Mouse (Mus musculus): ENCODE results near the gene Gm19668.
"Not testable (repeated sequence)": the region's sequence is repeated elsewhere in the genome, so short reads cannot be mapped to it uniquely, and the experiment has no call there.

The Gm19668 gene

GRCm38 (mm10) chr10:77769727-77770126 lies 29.2 kb downstream of the Gm19668 start:
- no peak for DNase-seq

GRCm38 (mm10) chr10:77759582-77759981 lies 39.4 kb downstream of the Gm19668 start, which contains the start of gene Gm3233:
Gene Gm3233, minus strand, starts transcription at chr10:77759682.
- DNase-seq = not testable (repeated sequence)

GRCm38 (mm10) chr10:77753448-77753847 lies 45.5 kb downstream of the Gm19668 start:
- DNase-seq = no peak

DNA sequence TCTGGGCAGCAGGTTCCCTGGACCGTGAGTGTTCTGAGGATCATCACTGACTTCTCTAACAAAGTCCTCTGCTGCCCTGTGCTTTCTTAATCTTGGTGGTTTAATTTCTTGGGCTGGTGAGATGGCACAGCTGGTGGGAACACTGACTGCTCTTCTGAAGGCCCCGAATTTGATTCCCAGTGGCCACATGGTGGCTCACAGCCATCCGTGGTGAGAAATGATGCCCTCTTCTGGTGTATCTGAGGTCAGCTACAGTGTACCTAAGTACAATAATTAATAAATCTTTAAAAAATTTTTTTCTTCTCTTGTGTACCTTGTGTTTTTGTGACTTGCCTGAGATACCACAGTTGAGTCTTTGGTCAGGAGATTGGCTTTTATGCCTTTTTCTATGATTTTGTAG lies 46.6 kb downstream of the Gm19668 start:
- DNase-seq = not testable (repeated sequence)

DNA sequence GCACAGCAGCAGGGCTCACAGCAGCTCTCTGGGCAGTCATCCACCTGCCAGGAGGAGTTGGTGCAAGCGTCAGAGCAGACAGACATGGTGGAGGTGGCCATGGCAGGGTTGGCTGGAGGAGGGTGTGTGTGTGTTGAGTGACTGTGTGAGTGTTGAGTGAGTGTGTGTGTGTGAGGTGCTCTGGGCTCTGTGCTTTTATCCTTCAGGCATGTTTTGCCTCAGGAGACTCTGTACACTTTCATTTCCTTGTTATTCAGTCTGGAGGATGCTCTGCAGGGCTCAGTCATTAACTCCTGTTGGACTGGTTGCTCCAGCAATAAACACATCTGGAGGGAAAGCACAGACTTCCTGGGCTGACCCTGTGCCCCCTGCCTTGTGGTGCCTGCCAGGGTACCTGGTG lies 47.7 kb downstream of the Gm19668 start, which contains the start of gene Gm9736:
Gene Gm9736 (minus strand): TSS at position 101 of the 400 bp plus-strand sequence.
- not testable (repeated sequence) for DNase-seq

DNA sequence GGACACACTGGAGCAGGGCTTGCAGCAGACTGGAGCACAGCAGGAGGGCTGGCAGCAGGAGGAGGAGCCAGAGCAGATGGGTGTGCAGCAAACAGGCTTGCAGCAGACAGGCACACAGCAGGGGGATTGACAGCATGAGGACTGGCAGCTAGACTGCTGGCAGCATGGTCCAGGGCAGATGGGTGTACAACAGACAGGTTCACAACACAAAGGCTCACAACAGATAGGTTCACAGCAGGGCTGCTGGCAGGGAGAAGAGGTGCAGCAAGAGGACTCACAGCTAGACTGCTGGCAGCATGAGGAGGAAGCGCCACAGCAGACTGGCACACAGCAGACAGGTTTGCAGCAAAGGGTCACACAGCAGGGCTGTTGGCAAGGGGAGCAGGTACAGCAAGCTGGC lies 48.2 kb downstream of the Gm19668 start:
- not testable (repeated sequence) for DNase-seq

All from lung, postnatal 4 days (tissue).